Mouse (Mus musculus): ENCODE results near the gene Masp1. TPM values are rescaled to one million over a fixed set of nuclear protein-coding genes. Genes with fewer than 3 reads are reported as not detected.

Masp1 gene
- polyA plus RNA-seq, 1 experiment, result 16.5 TPM

DNA sequence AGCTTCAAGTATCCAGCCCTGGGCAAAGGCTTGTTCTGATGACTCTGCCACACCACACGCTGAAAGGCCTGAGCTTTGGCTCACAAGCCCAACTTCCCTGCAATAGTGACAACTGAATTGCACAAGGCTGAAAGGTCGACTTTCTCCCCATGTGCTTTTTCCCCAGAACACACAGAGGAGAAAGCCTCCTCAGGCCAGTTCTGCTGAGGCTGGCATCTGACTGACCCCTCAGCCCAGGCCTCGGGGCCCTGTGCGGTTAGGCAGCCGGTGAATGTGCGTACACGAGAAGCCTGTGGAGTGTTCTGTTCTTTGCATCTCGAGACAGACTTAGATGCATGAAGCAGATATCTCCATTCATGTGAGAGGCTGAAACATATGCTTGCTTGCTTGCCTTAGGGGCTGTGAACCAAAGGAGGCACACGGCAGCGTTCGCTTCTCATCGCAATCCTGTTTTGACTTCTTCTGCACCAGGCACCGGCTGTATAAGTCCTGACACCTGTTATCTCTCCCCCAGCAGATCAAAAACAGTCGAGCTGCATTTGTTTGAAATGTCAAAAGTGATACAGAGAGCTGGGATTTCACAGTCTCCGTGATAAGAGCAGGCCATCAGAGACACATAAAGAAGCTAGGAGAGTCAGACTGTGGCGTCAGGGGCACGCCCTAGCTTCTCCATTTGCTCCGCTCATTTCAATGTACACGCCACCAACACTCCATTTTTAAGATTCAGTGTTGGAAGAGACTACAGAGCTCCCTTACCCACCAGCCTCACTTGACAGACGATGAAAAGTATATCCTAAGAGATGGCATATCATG lies 2.7 kb downstream of the Masp1 start:
- Histone ChIP-seq H3K79me3 (ENCODE audit: low read depth) (no peaks in the 10 kb centered on the region), H3K4me3 (ENCODE audit: insufficient read depth, poor library complexity, severe bottlenecking) (no peak overlapping the region), H3K27me3 (ENCODE audit: control insufficient read depth, insufficient read depth, insufficient read length) (no peaks in the 10 kb centered on the region), H3K79me2 (ENCODE audit: control insufficient read depth, insufficient read depth) (no peaks in the 10 kb centered on the region), H3ac (ENCODE audit: control insufficient read depth, insufficient read length, low read depth) (no peak overlapping the region), H3K36me3 (ENCODE audit: control insufficient read depth, insufficient read depth) (peaks cover 4% of the 10 kb centered on the region)
- TF ChIP-seq CEBPB (IDR thresholded peaks at IDR 0.05; ENCODE audit: low read depth) (no peak), MYOG (IDR thresholded peaks at IDR 0.05; ENCODE audit: control insufficient read depth, extremely low read depth, insufficient read length) (no peak), USF1 (IDR thresholded peaks at IDR 0.05; ENCODE audit: low read depth) (no peak), MAX (IDR thresholded peaks at IDR 0.05) (no peak), FOSL1 (IDR thresholded peaks at IDR 0.05; ENCODE audit: insufficient read depth, low read length, poor library complexity, severe bottlenecking) (no peak), MYOD1 (IDR thresholded peaks at IDR 0.05; ENCODE audit: control insufficient read depth, insufficient read length, low read depth) (no peak), CTCF (IDR thresholded peaks at IDR 0.05; ENCODE audit: control insufficient read depth, insufficient read depth, insufficient read length) (no peak)

DNA sequence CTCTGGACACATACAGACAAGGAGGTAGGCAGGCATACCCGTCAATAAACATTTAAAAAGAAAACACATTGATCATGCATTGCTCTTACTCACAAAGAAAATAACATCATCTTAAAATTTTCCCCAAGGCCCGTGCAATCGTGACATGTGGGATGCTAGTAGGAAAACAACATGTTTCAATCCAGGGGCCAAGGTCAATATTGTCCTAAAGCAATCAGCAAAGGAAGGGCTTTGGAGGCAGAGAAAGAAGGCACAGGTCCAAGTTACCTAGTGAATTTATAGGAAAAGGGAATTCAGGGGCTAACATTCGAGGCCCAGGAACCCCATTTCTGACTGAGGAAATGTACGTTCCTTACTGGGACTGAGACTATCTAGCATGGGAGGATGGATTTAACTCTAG lies 3.4 kb downstream of the Masp1 start:
- TF ChIP-seq MYOD1 (IDR thresholded peaks at IDR 0.05; ENCODE audit: control insufficient read depth, insufficient read length, low read depth) (no peak), MYOG (IDR thresholded peaks at IDR 0.05; ENCODE audit: control insufficient read depth, extremely low read depth, insufficient read length) (no peak), MAX (IDR thresholded peaks at IDR 0.05) (no peak), FOSL1 (IDR thresholded peaks at IDR 0.05; ENCODE audit: insufficient read depth, low read length, poor library complexity, severe bottlenecking) (no peak), CEBPB (IDR thresholded peaks at IDR 0.05; ENCODE audit: low read depth) (no peak), CTCF (IDR thresholded peaks at IDR 0.05; ENCODE audit: control insufficient read depth, insufficient read depth, insufficient read length) (no peak), USF1 (IDR thresholded peaks at IDR 0.05; ENCODE audit: low read depth) (no peak)
- H3K79me2 ChIP-seq (ENCODE audit: control insufficient read depth, insufficient read depth), result no peaks in the 10 kb centered on the region
- no peaks in the 10 kb centered on the region for H3K27me3 ChIP-seq (ENCODE audit: control insufficient read depth, insufficient read depth, insufficient read length)
- H3K36me3 ChIP-seq (ENCODE audit: control insufficient read depth, insufficient read depth), result peaks cover 4% of the 10 kb centered on the region
- no peak overlapping the region for H3K4me3 ChIP-seq (ENCODE audit: insufficient read depth, poor library complexity, severe bottlenecking)
- no peak overlapping the region for H3ac ChIP-seq (ENCODE audit: control insufficient read depth, insufficient read length, low read depth)
- no peaks in the 10 kb centered on the region for H3K79me3 ChIP-seq (ENCODE audit: low read depth)

DNA sequence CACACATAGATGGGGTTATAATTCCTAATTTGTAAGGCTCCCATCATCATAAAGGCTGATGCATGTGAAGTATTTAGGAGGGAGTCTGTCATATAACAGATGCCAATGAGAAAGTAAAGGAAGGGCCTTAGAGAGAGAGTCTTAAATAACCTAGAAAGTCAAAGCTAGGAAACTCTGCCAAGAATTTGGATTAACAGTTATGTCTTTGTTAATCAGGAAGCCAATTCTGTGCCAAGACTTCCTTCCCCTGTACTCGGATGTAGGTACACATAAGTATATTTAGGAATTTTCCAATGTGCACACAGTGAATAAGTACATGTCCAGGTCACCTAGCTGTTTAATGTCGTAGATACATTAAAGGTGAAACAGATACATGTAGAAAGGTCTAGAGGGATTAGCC lies 4.0 kb downstream of the Masp1 start:
- TF ChIP-seq CEBPB (IDR thresholded peaks at IDR 0.05; ENCODE audit: low read depth), result no peak
- TF ChIP-seq MYOG (IDR thresholded peaks at IDR 0.05; ENCODE audit: control insufficient read depth, extremely low read depth, insufficient read length), result no peak
- no peak for TF ChIP-seq USF1 (IDR thresholded peaks at IDR 0.05; ENCODE audit: low read depth)
- no peak for TF ChIP-seq MAX (IDR thresholded peaks at IDR 0.05)
- TF ChIP-seq FOSL1 (IDR thresholded peaks at IDR 0.05; ENCODE audit: insufficient read depth, low read length, poor library complexity, severe bottlenecking), result no peak
- TF ChIP-seq CTCF (IDR thresholded peaks at IDR 0.05; ENCODE audit: control insufficient read depth, insufficient read depth, insufficient read length), result no peak
- no peak for TF ChIP-seq MYOD1 (IDR thresholded peaks at IDR 0.05; ENCODE audit: control insufficient read depth, insufficient read length, low read depth)
- no peaks in the 10 kb centered on the region for H3K27me3 ChIP-seq (ENCODE audit: control insufficient read depth, insufficient read depth, insufficient read length)
- peaks cover 4% of the 10 kb centered on the region for H3K36me3 ChIP-seq (ENCODE audit: control insufficient read depth, insufficient read depth)
- H3K79me3 ChIP-seq (ENCODE audit: low read depth), result no peaks in the 10 kb centered on the region
- no peak overlapping the region for H3ac ChIP-seq (ENCODE audit: control insufficient read depth, insufficient read length, low read depth)
- no peak overlapping the region for H3K4me3 ChIP-seq (ENCODE audit: insufficient read depth, poor library complexity, severe bottlenecking)
- no peaks in the 10 kb centered on the region for H3K79me2 ChIP-seq (ENCODE audit: control insufficient read depth, insufficient read depth)

DNA sequence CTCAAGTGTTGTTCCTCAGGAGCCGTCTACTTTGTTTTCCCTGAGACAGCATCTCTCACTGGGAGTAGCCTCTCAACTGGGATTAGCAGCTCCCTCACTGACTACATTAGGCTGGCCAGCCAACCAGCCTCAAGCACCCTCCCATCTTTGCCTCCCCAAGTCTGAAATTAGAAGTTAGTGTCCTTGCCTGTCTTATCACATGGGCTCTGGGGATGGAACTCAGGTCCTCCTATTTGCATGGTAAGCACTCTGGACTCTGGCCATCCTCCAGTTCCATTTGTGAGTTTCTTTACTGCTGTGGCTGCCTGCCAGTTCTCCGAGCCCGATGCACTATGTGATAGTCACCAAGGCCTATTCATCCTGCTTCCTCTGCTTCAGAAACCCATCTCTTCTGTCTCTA lies 4.8 kb downstream of the Masp1 start:
- Histone ChIP-seq H3K79me3 (ENCODE audit: low read depth) (no peaks in the 10 kb centered on the region), H3K4me3 (ENCODE audit: insufficient read depth, poor library complexity, severe bottlenecking) (no peak overlapping the region), H3K36me3 (ENCODE audit: control insufficient read depth, insufficient read depth) (peaks cover 4% of the 10 kb centered on the region), H3K27me3 (ENCODE audit: control insufficient read depth, insufficient read depth, insufficient read length) (no peaks in the 10 kb centered on the region), H3K79me2 (ENCODE audit: control insufficient read depth, insufficient read depth) (no peaks in the 10 kb centered on the region), H3ac (ENCODE audit: control insufficient read depth, insufficient read length, low read depth) (no peak overlapping the region)
- TF ChIP-seq MYOG (IDR thresholded peaks at IDR 0.05; ENCODE audit: control insufficient read depth, extremely low read depth, insufficient read length) (no peak), FOSL1 (IDR thresholded peaks at IDR 0.05; ENCODE audit: insufficient read depth, low read length, poor library complexity, severe bottlenecking) (no peak), MAX (IDR thresholded peaks at IDR 0.05) (no peak), CTCF (IDR thresholded peaks at IDR 0.05; ENCODE audit: control insufficient read depth, insufficient read depth, insufficient read length) (no peak), MYOD1 (IDR thresholded peaks at IDR 0.05; ENCODE audit: control insufficient read depth, insufficient read length, low read depth) (no peak), CEBPB (IDR thresholded peaks at IDR 0.05; ENCODE audit: low read depth) (no peak), USF1 (IDR thresholded peaks at IDR 0.05; ENCODE audit: low read depth) (no peak)

DNA sequence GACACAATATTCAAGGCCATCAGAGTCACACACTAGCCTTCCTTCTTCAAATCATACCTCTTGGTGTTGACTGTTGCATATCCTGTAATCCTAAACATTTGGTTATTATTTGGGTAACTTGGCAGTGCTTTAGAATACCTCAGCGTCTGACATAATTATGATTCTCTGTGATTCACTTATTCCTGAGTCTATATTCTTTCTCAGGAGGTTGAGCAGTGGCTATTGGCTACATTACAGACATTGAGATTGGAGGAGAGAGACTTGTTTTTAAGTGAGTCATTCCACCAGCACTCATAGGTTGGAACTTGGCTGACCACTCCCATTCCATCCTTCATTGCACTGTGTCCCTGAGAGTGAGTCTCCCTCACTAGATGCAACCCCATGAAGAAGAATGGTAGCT lies 7.2 kb downstream of the Masp1 start:
- Histone ChIP-seq H3K79me2 (ENCODE audit: control insufficient read depth, insufficient read depth) (no peaks in the 10 kb centered on the region), H3K79me3 (ENCODE audit: low read depth) (no peaks in the 10 kb centered on the region), H3K4me3 (ENCODE audit: insufficient read depth, poor library complexity, severe bottlenecking) (no peak overlapping the region), H3K27me3 (ENCODE audit: control insufficient read depth, insufficient read depth, insufficient read length) (no peaks in the 10 kb centered on the region), H3ac (ENCODE audit: control insufficient read depth, insufficient read length, low read depth) (no peak overlapping the region), H3K36me3 (ENCODE audit: control insufficient read depth, insufficient read depth) (peaks cover 4% of the 10 kb centered on the region)
- TF ChIP-seq FOSL1 (IDR thresholded peaks at IDR 0.05; ENCODE audit: insufficient read depth, low read length, poor library complexity, severe bottlenecking) (no peak), MYOD1 (IDR thresholded peaks at IDR 0.05; ENCODE audit: control insufficient read depth, insufficient read length, low read depth) (no peak), MYOG (IDR thresholded peaks at IDR 0.05; ENCODE audit: control insufficient read depth, extremely low read depth, insufficient read length) (no peak), CEBPB (IDR thresholded peaks at IDR 0.05; ENCODE audit: low read depth) (no peak), CTCF (IDR thresholded peaks at IDR 0.05; ENCODE audit: control insufficient read depth, insufficient read depth, insufficient read length) (no peak)

All from C2C12 (cell line).